In the genomic region with DNA sequence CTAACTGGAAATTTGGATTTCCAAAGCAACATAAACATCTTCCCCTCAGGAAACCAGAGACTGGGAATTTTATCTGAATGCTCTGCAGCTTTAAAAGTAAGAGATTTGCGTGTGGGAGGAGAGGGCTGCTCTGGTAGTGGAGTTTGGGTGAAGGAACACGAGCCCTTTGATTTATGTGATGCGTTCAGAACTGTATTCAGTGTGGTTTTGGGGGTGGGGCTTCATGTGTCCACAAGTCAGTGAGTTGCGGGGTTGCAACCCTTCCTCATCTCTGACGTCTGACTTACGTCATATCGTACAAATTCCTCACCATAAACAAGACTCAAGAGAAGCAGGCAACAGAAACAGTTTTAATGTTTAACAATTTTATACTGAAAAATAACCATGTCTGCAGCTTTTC, we compare ENCODE assay signal across 19 mouse cellular contexts.
"Had no signal": no experiment of that assay in that cellular context is flagged by ENCODE, and none has a peak within 500 bp of the region (broad histone marks: within the 10 kb centered on the region; RNA-seq: fewer than 3 reads in every experiment).

No protein-coding gene starts in this region.

- H3K9me3 ChIP-seq: liver, embryonic 13.5 days; midbrain, embryonic 12.5 days; midbrain, embryonic 15.5 days; neural tube, embryonic 13.5 days; stomach, embryonic 15.5 days had no signal

- H3K27ac ChIP-seq: layer of hippocampus, adult 2 months; left cerebral cortex, adult 2 months; liver, embryonic 13.5 days; macrophage; midbrain, embryonic 12.5 days; midbrain, embryonic 15.5 days; neural tube, embryonic 13.5 days; stomach, embryonic 15.5 days had no signal

- H3K4me1 ChIP-seq: liver, embryonic 13.5 days; midbrain, embryonic 12.5 days; midbrain, embryonic 15.5 days; neural tube, embryonic 13.5 days; stomach, embryonic 15.5 days had no signal

- H3K4me2 ChIP-seq: liver, embryonic 13.5 days; midbrain, embryonic 12.5 days; midbrain, embryonic 15.5 days; neural tube, embryonic 13.5 days; stomach, embryonic 15.5 days had no signal

- H3K27me3 ChIP-seq: liver, embryonic 13.5 days; midbrain, embryonic 12.5 days; midbrain, embryonic 15.5 days; neural tube, embryonic 13.5 days; stomach, embryonic 15.5 days had no signal

- H3K36me3 ChIP-seq: liver, embryonic 13.5 days; midbrain, embryonic 12.5 days; midbrain, embryonic 15.5 days; neural tube, embryonic 13.5 days; stomach, embryonic 15.5 days had no signal

- DNase-seq: kidney, adult 18-20 months; kidney, adult 9 months; kidney, postnatal 10 days; layer of hippocampus, adult 9-11 months; liver, embryonic 13.5 days; lung, adult 2 months; lung, postnatal 14 days; retina, postnatal 1 day; right cerebral cortex, postnatal 25 days; spleen, adult 18-20 months; thymus, postnatal 36 days had no signal

- ATAC-seq: intestine, embryonic 16.5 days; midbrain, embryonic 15.5 days had no signal

- H3K9ac ChIP-seq: liver, embryonic 13.5 days; midbrain, embryonic 12.5 days; midbrain, embryonic 15.5 days; neural tube, embryonic 13.5 days; stomach, embryonic 15.5 days had no signal

- H3K4me3 ChIP-seq: layer of hippocampus, adult 2 months; left cerebral cortex, adult 2 months; liver, embryonic 13.5 days; midbrain, embryonic 12.5 days; midbrain, embryonic 15.5 days; neural tube, embryonic 13.5 days; stomach, embryonic 15.5 days had no signal
